Mouse (Mus musculus) spleen, adult 12 weeks (tissue): ENCODE results near the gene Rnf141.

Source experiments
- DNase-seq: peaks from one replicate; pipeline ENCODE4 v3.0.0; 2022; ENCODE audit warnings: low spot score

The Rnf141 gene

DNA sequence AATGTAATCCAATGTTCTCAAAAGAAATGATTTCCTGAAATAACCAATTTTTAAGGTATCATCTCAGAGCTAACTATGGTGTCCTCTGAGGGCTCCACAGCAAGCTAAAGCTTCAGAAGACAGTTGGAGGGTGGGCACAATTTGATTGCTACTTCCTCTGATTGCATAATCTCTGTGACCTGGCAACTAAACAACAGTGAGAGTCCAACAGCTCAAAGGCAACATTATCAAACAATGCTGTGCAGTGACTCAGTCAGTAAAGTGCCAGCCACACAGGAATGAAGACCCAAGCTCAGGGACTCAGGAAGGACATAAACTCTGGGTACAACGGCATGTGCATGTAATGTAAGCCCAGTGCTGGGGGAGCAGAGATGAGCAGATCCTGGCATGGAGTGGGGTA lies 11.2 kb downstream of the Rnf141 start:
- DNase-seq: no peak

- no peak for DNase-seq
Observed at GRCm38 (mm10) chr7:110823995-110824953, 20.0 kb downstream of the Rnf141 start.

- no peak for DNase-seq
Observed at GRCm38 (mm10) chr7:110823593-110823992, 20.7 kb downstream of the Rnf141 start.

DNA sequence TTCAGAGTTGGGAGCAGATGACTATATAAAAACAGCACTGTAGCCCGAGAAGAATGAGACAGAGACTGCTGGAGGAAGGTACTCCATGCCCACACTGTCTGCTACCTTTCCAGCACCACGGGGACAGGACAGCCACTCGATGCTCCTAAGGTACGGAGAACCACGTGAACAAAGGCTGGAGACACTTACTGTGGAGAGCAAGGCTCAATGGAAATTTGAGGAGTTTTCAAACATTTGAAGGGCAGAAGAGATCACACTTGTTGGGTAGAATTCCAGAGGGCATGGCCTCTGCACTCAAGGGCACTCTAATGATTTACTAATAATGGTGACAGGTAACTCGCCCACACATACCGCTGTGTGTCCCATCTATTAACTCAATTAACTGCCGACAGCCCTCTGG lies 21.2 kb downstream of the Rnf141 start:
- DNase-seq: no peak

DNA sequence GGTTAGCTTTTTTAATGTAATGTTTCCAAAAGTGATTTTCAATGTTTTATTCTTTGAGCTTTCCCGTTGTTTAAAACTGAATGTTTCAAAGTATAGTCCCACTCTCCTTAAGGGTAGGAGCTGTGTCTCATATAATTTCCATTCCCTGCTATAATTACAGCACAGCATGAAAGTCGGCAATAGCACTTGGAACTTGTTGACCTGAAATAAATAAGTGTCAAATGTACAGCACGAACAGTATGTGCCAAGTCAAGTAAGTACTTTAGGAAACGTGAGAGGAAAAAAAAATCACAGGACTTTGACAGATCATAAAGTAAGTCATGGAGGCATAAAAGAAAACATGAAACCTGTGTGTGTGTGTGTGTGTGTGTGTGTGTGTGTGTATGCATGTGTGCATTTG lies 22.2 kb downstream of the Rnf141 start:
- DNase-seq: no peak

- DNase-seq: no peak
Observed at GRCm38 (mm10) chr7:110821653-110822052, 22.6 kb downstream of the Rnf141 start.

DNA sequence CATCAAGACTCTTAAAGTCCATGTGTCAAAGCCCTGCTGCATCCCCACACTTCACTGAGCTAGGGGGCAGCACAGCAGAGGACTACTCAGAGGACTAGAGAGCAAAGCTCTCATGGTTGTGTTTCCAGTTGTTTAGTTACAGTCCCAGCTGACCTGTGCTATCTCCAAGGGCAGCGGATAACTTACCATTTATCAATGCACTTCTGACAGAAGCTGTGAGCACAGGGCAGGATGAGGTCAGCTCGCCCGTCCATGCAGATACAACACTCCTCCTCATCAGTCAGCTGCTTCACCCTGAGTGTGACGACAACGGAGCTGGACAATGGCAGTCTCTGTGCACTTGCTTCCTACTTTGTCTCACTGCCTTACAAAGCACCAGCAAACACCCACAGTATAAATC lies 23.2 kb downstream of the Rnf141 start:
- no peak for DNase-seq

GRCm38 (mm10) chr7:110818787-110819350 lies 25.4 kb downstream of the Rnf141 start:
- no peak for DNase-seq

- DNase-seq: no peak
Observed at GRCm38 (mm10) chr7:110818206-110818605, 26.1 kb downstream of the Rnf141 start.

DNA sequence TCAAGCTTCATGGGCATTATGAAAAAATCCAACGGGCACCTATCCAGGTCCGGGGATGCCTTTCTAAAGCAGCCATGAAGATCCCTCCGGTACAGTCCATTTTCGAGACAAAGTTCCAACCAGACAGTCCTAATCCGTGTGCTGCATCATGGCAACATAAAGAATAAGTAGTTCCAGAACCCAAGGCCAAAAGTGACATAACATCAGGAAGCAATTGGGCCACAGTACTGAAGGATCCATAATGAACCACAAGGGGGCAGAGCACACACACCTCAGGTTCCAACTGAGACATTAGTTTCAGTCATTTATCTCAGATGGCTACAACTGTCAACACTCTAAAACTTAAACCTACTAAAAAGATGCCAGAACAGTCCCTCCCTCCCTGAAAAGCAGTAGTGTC lies 28.2 kb downstream of the Rnf141 start:
- DNase-seq: no peak

DNA sequence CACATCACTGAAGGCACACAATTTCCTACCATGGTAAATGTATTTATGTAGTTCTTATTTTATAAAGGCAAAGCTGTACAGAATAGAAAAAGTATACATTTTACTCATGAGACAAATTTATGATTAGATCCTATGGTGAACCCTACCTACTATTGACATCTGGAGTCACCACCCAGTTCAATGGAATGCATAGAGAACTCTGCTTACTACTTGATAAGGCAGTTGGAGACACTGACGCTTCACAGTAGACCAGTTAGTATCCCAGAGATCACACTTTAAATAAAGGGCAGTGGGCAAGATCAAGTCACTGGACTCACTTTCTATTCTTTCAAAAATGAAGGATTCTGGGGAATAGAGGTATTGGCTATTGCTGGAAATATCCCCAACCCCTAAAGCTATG lies 30.3 kb downstream of the Rnf141 start:
- no peak for DNase-seq

GRCm38 (mm10) chr7:110811529-110811928 lies 32.7 kb downstream of the Rnf141 start:
- DNase-seq: no peak

DNA sequence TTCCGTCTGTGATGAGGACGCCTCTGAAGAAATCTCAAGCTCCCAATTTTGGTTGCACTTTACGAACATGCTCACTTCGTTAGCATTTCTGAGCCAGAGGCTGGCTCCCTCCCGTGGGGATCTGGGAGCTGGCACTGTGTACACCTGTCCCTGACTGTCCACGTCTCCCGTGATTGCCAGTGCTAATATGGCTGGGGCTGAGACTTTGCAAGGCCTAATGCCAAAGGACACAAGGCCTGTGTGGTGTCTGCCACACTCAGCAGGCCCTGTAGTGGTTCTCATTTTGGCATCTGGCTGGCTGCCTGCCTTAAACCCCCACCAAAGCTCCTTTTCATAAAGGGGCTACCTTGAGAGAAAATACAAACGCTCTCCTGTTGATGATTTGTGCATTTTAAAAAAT lies 33.3 kb downstream of the Rnf141 start:
- DNase-seq: no peak

DNA sequence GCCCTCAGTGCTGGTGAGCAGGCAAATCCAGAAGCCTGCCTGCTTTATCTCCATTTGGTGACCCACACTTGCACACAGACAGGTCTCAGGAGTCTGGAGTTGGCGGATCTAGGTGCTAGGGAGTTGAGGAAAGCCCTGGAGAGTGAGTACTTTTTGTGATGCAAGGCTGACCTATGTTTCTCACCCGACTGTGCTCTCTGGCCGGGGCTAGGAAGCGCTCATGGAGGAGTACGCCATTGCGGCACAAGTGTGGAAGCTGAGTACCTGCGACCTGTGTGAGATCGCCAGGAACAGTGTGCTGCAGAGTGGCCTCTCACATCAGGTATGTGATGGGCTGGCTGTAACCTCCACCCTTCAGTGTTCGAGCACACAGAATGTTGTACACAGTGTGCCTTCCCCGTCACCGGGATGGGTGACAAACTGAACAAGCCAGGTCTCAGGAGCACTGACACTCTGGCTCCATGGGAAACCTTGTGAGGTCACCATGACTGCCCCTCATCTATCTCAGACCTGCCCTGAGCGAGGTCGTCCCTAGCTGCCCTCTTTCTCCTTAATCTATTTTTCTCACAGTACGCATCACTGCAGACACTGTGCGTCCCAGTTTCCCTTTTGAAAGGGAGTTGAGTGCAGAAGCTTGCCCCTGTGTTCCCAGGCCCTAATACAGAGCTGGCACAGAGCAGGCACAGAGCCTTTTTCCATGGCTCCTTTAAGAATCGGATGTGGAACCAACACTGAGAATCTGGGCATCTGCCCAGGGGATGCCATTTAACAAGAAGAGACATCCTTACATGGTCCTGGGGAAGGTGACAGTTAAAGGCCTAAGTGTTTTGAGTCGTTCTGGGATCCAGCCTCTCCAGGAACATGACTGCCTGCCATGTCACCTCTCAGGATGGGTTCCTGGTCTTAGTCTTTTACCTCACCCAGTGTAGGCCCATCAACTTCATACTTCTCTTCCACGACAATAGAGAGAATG lies 34.4 kb downstream of the Rnf141 start:
- DNase-seq: no peak

- no peak for DNase-seq
Observed at GRCm38 (mm10) chr7:110808962-110809361, 35.3 kb downstream of the Rnf141 start.

DNA sequence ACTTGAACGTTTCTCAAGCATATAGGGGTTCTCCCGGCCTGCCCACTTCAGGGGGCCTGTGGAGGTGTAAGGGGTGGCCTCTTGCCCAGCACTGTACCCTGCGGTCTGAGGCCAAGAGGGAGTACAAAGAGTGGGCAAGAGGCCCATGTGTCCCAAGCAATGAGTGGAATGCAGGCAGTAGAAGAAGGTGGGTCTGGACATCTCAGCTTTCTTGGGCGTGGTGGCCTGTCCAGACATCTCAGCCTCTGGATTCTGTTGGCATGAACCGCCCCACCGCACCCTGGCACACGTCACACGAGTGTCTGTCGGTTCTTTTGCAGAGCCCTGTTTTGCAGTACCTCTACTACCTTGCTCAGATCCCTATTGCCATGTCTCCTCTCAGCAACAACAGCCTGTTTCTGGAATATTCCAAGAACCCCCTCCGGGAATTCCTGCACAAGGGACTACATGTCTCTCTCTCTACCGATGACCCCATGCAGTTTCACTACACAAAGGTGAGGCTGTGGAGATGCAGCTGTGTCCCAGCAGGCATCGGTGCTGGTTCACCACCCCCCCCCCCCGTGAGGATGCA lies 36.7 kb downstream of the Rnf141 start:
- DNase-seq: no peak

DNA sequence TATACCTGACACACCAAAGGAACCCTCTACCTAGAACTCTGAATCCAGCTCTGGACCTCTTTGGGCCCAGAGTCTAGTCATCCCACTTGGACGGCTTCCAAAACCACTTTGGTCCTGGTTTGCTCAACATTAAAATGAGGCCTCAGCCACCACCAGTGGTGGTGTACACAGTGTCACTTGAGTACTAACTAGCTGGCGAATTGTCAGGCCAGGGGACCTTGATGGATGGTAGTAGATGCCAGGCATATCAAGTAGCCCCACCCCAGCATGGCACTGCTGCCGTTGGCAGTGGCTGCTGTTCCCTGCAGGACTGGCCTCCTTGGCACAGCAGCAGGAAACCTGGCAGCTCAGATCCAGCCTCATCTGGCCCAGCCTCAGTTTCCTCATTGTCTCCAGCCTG lies 40.0 kb downstream of the Rnf141 start:
- DNase-seq: no peak

- DNase-seq: no peak
Observed at GRCm38 (mm10) chr7:110803131-110803530, 41.1 kb downstream of the Rnf141 start.

- peak; percentile 70 for DNase-seq
Observed at GRCm38 (mm10) chr7:110801028-110801427, 43.2 kb downstream of the Rnf141 start.

GRCm38 (mm10) chr7:110797722-110798409 lies 46.4 kb downstream of the Rnf141 start:
- DNase-seq: no peak

GRCm38 (mm10) chr7:110796367-110797051 lies 47.7 kb downstream of the Rnf141 start:
- DNase-seq: peak; percentile 59
